Mouse (Mus musculus) liver, embryonic 12.5 days (tissue): ENCODE results near the gene Adprhl1. TPM values are rescaled to one million over a fixed set of nuclear protein-coding genes. Genes with fewer than 3 reads are reported as not detected.

Experiments
- ATAC-seq: fragments of 200-750 bp; cut with Nextera tagmentation; 2 replicates; pipeline ENCODE4 v1.8.0; 2017; ENCODE audit warnings: moderate number of reproducible peaks, mild to moderate bottlenecking, moderate library complexity
- H3K27ac ChIP-seq: fragments of 300-500 bp; sonication (generic); 2 replicates; pipeline ENCODE4 v1.5.1; 2016; ENCODE audit warnings: mild to moderate bottlenecking
- H3K27me3 ChIP-seq: fragments of 300-500 bp; sonication (generic); replicated peaks from 2 replicates; pipeline ENCODE4 v1.6.1; 2016; ENCODE audit warnings: mild to moderate bottlenecking, moderate library complexity
- H3K36me3 ChIP-seq: fragments of 300-500 bp; sonication (generic); 2 replicates; pipeline ENCODE4 v1.6.1; 2016; ENCODE audit warnings: mild to moderate bottlenecking, moderate library complexity
- H3K4me1 ChIP-seq: fragments of 300-500 bp; sonication (generic); 2 replicates; pipeline ENCODE4 v1.6.1; 2016
- H3K4me2 ChIP-seq: fragments of 300-500 bp; sonication (generic); 2 replicates; pipeline ENCODE4 v1.6.1; 2016; ENCODE audit warnings: mild to moderate bottlenecking, moderate library complexity
- H3K4me3 ChIP-seq: fragments of 300-500 bp; sonication (generic); 2 replicates; pipeline ENCODE4 v1.5.1; 2016; ENCODE audit warnings: mild to moderate bottlenecking, moderate library complexity
- H3K9ac ChIP-seq: fragments of 300-500 bp; sonication (generic); 2 replicates; pipeline ENCODE4 v1.6.1; 2016; ENCODE audit warnings: mild to moderate bottlenecking, moderate library complexity
- H3K9me3 ChIP-seq: fragments of 300-500 bp; sonication (generic); replicated peaks from 2 replicates; pipeline ENCODE4 v1.6.1; 2016; ENCODE audit warnings: mild to moderate bottlenecking, moderate library complexity
- WGBS: fragments of 180-500 bp; shearing (Covaris S2); methylation state at CpG from one replicate; pipeline ENCODE4 v1.1.7; 2016; ENCODE audit not compliant: insufficient replicate concordance; 5-methylcytosine and 5-hydroxymethylcytosine counted together
- microRNA counts: library from miRNA; unstranded; fragments of <30 nt; microRNA quantifications from one replicate; lab custom pipeline; 2017
- microRNA-seq: library from miRNA; unstranded; fragments of <30 nt; microRNA quantifications from one replicate; pipeline ENCODE4, GENCODE M21; 2017
- polyA plus RNA-seq: library from polyadenylated mRNA; unstranded; fragments of >200 nt; fragmentation: Nextera tagmentation; extraction: Ambion mirVana; gene quantifications from 2 replicates; pipeline ENCODE4 v1.2.1, GENCODE M21; 2016

Gene Adprhl1
- polyA plus RNA-seq, 1 experiment from 2014 or later = not detected

GRCm38 (mm10) chr8:13174811-13175210, 79.2 kb downstream of the Adprhl1 start:
- Histone ChIP-seq H3K4me3 (no peak overlapping the region), H3K9ac (no peak overlapping the region), H3K9me3 (no peaks in the 10 kb centered on the region), H3K27me3 (no peaks in the 10 kb centered on the region), H3K36me3 (peaks cover 92% of the 10 kb centered on the region), H3K27ac (no peak overlapping the region), H3K4me2 (no peak overlapping the region), H3K4me1 (0 out of 2 replicates have a peak, but pooled peaks cover 4% of the 10 kb centered on the region)
- no peak for ATAC-seq
- WGBS = 81% methylated on average over 4 of the region's 4 CpGs

GRCm38 (mm10) chr8:13174305-13174704, 79.7 kb downstream of the Adprhl1 start:
- Histone ChIP-seq H3K27me3 (no peaks in the 10 kb centered on the region), H3K27ac (no peak overlapping the region), H3K9ac (no peak overlapping the region), H3K9me3 (no peaks in the 10 kb centered on the region), H3K4me2 (no peak overlapping the region), H3K4me3 (no peak overlapping the region), H3K4me1 (no peaks in the 10 kb centered on the region), H3K36me3 (peaks cover 97% of the 10 kb centered on the region)
- WGBS = 79% methylated on average over 4 of the region's 4 CpGs
- no peak for ATAC-seq

MicroRNAs encoded within 50 kb of the gene (microRNA counts, 519-probe panel; counts per million panel counts)
- 582 counts per million, percentile 70 among the panel's probes with 10 or more counts for microRNA mmu-miR-1968 (lab: Ali Mortazavi, UCI)

Small RNA genes lying within 50 kb of the gene (microRNA-seq; reads per million reads assigned to microRNA genes)
- gene Mir1968 = 31.6 reads per million, percentile 37 among the genes with 10 or more reads in this experiment

Other genes starting within 250 kb of the Adprhl1 start
- gene F7, start 228.1 kb downstream of the Adprhl1 start, polyA plus RNA-seq = 4.4 and 5.2 TPM in 2 replicates
- 57.0 and 62.6 TPM in 2 replicates for gene F10, start 216.9 kb downstream of the Adprhl1 start, polyA plus RNA-seq
- 14.6 and 15.1 TPM in 2 replicates for gene Proz, start 193.2 kb downstream of the Adprhl1 start, polyA plus RNA-seq
- gene Pcid2, start 148.7 kb downstream of the Adprhl1 start, polyA plus RNA-seq = 25.6 and 28.1 TPM in 2 replicates
- gene Cul4a, start 148.5 kb downstream of the Adprhl1 start, polyA plus RNA-seq = 97.6 and 98.2 TPM in 2 replicates
- gene Lamp1, start 95.0 kb downstream of the Adprhl1 start, polyA plus RNA-seq = 199 and 203 TPM in 2 replicates
- 13.8 and 14.0 TPM in 2 replicates for gene Grtp1, start 53.5 kb downstream of the Adprhl1 start, polyA plus RNA-seq
- 14.3 and 14.4 TPM in 2 replicates for gene Dcun1d2, start 34.0 kb upstream of the Adprhl1 start, polyA plus RNA-seq
- 10.1 and 10.6 TPM in 2 replicates for gene Tmco3, start 34.0 kb upstream of the Adprhl1 start, polyA plus RNA-seq
- 172 and 174 TPM in 2 replicates for gene Tfdp1, start 84.6 kb upstream of the Adprhl1 start, polyA plus RNA-seq
- gene Atp4b, start 142.7 kb upstream of the Adprhl1 start, polyA plus RNA-seq = not detected in 2 replicates
- not detected in 2 replicates for gene Grk1, start 150.9 kb upstream of the Adprhl1 start, polyA plus RNA-seq
- gene Tmem255b, start 181.0 kb upstream of the Adprhl1 start, polyA plus RNA-seq = not detected in 2 replicates
- gene Gas6, start 240.3 kb upstream of the Adprhl1 start, polyA plus RNA-seq = 4.5 and 4.6 TPM in 2 replicates